Mouse (Mus musculus): ENCODE measurements around the gene Tollip.
"Not testable (repeated sequence)": the region's sequence is repeated elsewhere in the genome, so short reads cannot be mapped to it uniquely, and the experiment has no call there.

Tollip gene

GRCm38 (mm10) chr7:141934128-141934898 is 16.0 kb upstream of the Tollip start:
- DNase-seq (ENCODE audit: low spot score in 2 of 2): peak; percentile 47 to 83

- no peak for DNase-seq (ENCODE audit: low spot score in 2 of 2)
Measured at GRCm38 (mm10) chr7:141928642-141929041, 10.3 kb upstream of the Tollip start.

GRCm38 (mm10) chr7:141924917-141925316 is 6.6 kb upstream of the Tollip start:
- peak; percentile 84 to 87 for DNase-seq (ENCODE audit: low spot score in 2 of 2)

DNA sequence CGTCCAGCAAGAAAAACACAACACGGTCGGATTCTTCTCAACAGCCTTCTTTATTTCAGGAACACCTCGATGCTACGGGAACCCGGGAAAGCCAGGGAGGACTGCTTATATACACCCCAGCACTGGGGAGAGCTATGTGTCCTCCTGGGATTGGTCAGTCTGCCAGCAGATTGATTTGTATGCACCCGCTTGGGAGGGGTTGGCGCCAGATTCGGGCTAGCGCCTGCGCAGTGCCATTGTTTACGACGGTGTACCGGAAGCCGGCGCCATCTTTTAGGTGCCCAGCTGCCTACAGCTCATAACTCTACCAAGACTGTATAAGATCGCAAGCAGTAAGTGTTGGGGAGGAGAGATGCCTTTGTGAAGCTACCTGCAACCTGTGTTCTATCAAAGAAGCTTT is 5.8 kb upstream of the Tollip start:
- not testable (repeated sequence) for DNase-seq (ENCODE audit: low spot score in 2 of 2)

DNA sequence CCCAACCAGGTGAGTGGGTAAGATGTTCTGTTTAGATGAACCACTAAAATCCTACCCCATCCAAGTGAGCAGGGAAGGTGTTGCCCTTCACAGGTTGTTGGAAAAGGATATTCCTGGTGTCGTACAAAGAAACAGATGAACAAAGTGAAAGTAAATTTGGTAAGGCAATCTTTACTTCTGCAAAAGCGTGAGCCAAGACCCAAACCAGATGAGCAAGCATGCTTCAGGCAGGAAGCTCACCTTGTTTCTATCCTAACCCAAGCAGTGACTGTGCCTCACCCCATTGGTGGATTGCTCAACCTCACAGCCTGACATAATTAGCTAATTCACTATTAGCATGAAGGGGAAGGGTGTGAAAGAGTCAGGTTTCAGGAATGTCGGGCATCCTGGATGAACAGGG is 7.0 kb downstream of the Tollip start:
- DNase-seq (ENCODE audit: low spot score in 2 of 2): no peak

- no peak for DNase-seq (ENCODE audit: low spot score in 2 of 2)
Measured at GRCm38 (mm10) chr7:141908591-141908990, 9.7 kb downstream of the Tollip start.

GRCm38 (mm10) chr7:141902791-141903190 is 15.5 kb downstream of the Tollip start:
- no peak for DNase-seq (ENCODE audit: low spot score in 2 of 2)

DNA sequence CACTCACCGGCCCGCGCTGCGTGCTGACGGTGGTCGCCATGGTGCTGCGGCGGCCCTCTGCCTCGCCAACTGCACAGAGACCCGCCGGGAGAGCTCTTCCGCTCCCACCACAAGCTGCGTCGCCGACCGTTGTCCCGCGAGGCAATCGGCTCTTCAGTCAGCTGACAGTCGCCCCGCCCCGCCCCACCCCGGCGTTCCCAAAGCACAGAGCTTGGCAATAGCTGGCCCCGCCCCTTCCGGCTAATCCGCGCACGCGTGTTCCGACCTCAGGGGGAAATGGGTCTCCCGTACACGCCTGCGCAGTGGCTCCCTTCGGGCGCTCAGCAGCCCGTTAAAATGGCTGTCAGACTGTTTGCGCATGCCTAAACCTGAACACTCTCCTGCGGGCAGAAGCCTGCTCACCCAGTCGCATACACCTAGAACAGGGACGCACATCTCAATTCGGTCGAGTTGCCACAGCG is 16.0 kb downstream of the Tollip start:
- DNase-seq (ENCODE audit: low spot score in 2 of 2): peak; percentile 97 to 99

DNA sequence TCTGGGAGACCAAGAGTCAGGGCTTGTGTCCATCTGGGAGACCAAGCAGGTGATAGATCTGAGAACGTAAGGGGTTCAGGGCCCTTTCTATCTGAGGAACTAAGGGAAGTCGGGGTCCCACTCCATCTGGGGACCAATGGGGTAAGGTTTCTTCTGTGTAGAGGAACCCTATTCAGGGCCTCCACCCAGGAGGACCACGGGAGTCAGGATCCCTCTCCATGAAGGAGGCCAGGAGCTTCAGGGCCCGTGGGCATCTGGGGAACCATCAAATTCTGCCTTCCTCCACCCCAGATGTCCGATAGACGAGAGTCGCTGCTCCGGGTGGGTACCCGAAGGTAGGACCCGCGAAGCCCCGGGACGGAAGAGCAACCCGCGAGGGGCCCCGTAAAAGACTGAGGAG is 16.5 kb downstream of the Tollip start:
- DNase-seq (ENCODE audit: low spot score in 2 of 2): no peak

DNA sequence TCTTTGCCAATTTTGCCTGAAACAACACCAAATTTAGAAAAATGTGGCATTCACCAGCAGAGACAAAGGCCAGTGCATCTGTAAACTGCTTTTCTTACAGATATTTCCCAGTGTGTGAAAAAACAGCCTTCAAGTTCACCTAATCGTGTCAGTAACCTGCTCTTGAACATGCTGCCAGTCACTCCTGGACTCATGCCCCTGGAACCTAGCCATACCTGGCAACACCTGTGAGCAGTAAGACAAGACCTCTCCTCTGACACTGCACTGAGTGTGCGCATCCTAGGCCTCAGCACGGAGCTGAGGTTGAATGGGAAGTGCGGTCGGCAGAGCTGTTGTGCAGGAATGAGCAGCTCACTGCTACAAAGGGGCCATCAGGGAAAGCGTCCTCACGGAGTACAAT is 26.2 kb downstream of the Tollip start:
- no peak for DNase-seq (ENCODE audit: low spot score in 2 of 2)

GRCm38 (mm10) chr7:141878813-141879212 is 39.5 kb downstream of the Tollip start:
- no peak for DNase-seq (ENCODE audit: low spot score in 2 of 2)

DNA sequence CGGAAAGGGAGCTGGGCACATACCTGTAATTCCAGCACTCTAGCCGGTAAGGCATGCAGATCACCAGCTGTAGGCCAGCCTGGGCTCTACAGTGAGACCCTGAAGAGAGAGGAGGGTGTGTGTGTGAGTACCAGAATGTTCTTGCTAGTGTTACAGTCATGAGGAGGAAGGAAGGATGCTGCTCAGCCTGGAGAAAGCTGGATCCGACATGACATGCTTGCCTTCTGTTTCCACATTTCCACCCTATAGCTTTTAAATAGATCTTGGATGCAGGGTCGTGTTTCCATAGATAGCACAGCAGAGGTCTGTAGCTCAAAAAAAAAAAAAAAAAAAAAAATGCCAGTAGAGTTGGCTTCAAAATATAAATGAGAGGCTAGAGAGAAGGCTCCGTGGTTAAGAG is 43.4 kb downstream of the Tollip start:
- DNase-seq (ENCODE audit: low spot score in 2 of 2): no peak

DNA sequence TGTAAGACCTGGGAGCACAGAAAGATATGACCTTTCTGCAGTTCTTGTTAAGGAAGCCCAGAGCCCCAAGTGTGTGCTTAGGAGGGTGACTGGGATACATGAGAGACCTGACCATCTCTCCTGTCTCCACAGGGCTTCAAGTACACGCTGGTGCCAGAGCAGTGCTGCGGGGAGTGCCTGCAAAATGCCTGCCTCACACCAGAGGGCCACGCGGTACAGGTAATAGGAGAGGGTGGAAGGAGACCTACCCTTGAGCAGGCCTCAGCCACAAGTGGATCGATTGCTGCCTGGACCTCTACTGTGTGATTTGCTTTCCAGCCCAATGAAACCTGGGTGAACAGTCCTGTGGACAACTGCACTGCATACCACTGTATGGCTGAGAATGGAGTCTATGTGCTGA is 47.8 kb downstream of the Tollip start:
- DNase-seq (ENCODE audit: low spot score in 2 of 2): peak in 1 of 2 experiments; percentile 8

DNA sequence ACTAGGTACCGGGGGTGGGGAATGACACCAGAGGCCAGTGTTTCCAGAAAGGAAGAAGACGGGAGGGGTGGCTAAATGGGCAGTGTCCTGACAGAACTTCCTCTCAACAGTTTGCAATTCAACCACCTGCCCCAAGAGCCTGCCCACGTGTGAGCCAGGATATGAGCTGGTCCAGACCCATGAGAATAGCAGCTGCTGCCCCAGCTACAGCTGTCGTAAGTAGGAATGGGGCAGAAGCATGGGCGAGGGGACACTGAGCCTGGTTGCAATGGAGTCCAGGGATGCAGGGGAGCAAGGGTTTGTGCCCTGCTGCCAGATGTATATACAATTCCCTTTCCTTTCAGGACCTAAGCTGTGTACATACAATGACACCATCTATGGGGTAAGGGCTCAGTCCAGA is 48.7 kb downstream of the Tollip start:
- no peak for DNase-seq (ENCODE audit: low spot score in 2 of 2)

DNA sequence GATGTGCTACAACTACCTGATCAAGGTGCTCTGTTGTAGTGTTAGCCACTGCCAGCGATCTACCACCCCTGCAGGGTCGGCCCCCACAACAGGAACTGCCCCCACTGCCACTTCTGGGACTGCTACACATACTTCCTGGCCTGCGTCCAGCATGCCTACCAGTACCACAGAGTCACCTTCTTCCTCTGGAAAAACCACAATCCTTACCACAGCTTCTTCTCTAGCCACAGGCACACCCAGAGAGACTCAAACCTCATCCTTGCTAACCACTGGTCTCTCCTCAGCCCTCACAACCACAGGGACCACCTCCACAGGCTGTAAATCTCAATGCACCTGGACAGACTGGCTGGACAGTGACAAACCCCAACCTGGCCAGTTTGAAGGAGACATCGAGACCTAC is 57.3 kb downstream of the Tollip start:
- no peak for DNase-seq (ENCODE audit: low spot score in 2 of 2)

GRCm38 (mm10) chr7:141840354-141840753 is 78.0 kb downstream of the Tollip start:
- no peak for DNase-seq (ENCODE audit: low spot score in 2 of 2)

DNA sequence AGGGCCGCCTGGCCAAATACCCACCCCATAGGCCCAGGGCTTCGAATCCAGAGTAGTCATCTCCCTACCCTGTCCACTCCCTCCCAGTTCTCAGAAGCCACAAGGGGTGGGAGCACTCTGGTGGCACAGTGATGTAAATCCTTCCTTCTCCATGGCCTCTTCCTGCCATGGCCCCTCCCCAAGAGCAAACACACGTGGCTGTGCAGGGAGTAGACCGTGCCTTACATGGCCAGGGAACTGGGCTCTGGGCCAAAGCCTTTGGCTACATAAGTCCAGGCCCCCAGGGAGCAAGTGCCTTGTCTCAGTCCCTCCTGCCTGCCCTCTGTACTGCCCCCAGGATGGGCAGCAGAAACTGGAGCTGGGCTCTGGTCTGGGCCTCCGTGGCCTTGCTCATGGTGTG is 79.5 kb downstream of the Tollip start, which contains the start of gene Muc5b:
Gene Muc5b (plus strand): TSS at position 292 of the 400 bp plus-strand sequence.
- peak in 1 of 2 experiments; percentile 20 for DNase-seq (ENCODE audit: low spot score in 2 of 2)

GRCm38 (mm10) chr7:141836423-141836822 is 81.9 kb downstream of the Tollip start:
- no peak for DNase-seq (ENCODE audit: low spot score in 2 of 2)

GRCm38 (mm10) chr7:141835941-141836340 is 82.4 kb downstream of the Tollip start:
- DNase-seq (ENCODE audit: low spot score in 2 of 2): peak in 1 of 2 experiments; percentile 20

Measured in cerebellum, postnatal 4 days (tissue).